Mouse (Mus musculus) G1E (cell line): ENCODE measurements around the gene Wdr47. TPM values are rescaled to one million over a fixed set of nuclear protein-coding genes. Genes with fewer than 3 reads are reported as not detected.
A peak's percentile ranks its signal among the peaks of the same experiment; 100 is the strongest.

ENCODE experiments used
- ATAC-seq: 2 replicates; pipeline ENCODE4 v1.8.0; 2016; ENCODE audit warnings: mild to moderate bottlenecking; ENCODE audit not compliant: insufficient number of reproducible peaks, poor library complexity, low FRiP score, severe bottlenecking; ENCODE audit errors: extremely low read depth
- DNase-seq: peaks from one replicate; pipeline ENCODE4 v3.0.0; 2012; ENCODE audit warnings: low spot score
- H3K27me3 ChIP-seq: 2 replicates; pipeline ENCODE4 v1.6.1; 2012; ENCODE audit warnings: mild to moderate bottlenecking, low read length, inconsistent platforms; ENCODE audit not compliant: insufficient read depth
- H3K36me3 ChIP-seq: replicated peaks from 2 replicates; pipeline ENCODE3; 2012; ENCODE audit warnings: mild to moderate bottlenecking, inconsistent platforms
- H3K4me1 ChIP-seq: 2 replicates; pipeline ENCODE4 v1.6.1; 2012; ENCODE audit warnings: low read depth, low read length, inconsistent platforms, mixed read lengths; ENCODE audit not compliant: insufficient read depth
- H3K4me3 ChIP-seq: 2 replicates; pipeline ENCODE4 v1.5.1; 2012; ENCODE audit warnings: low read depth, mild to moderate bottlenecking, inconsistent platforms, low read length, moderate library complexity, mixed read lengths
- H3K9me3 ChIP-seq: replicated peaks from 2 replicates; pipeline ENCODE4 v1.6.1; 2012; ENCODE audit warnings: inconsistent platforms
- CTCF ChIP-seq: IDR thresholded peaks from 2 replicates; pipeline ENCODE4 v1.5.1; 2012; ENCODE audit warnings: low read depth, low read length, inconsistent platforms, mixed read lengths
- GATA1 ChIP-seq: IDR thresholded peaks from 2 replicates; pipeline ENCODE4 v1.6.1; 2012; ENCODE audit warnings: borderline replicate concordance, low read length, inconsistent platforms, mixed read lengths
- GATA2 ChIP-seq: IDR thresholded peaks from 2 replicates; pipeline ENCODE4 v1.6.1; 2012; ENCODE audit warnings: low read depth, low read length, inconsistent platforms, borderline replicate concordance
- POLR2AphosphoS5 ChIP-seq: IDR thresholded peaks from 2 replicates; pipeline ENCODE4 v1.6.1; 2012; ENCODE audit warnings: low read depth, low read length, inconsistent platforms; ENCODE audit not compliant: insufficient replicate concordance
- TAL1 ChIP-seq: conservative IDR thresholded peaks from 2 replicates; pipeline ENCODE4 v1.6.1; 2012; ENCODE audit warnings: low read depth, low read length, inconsistent platforms, mixed read lengths
- polyA plus RNA-seq: library from polyadenylated mRNA; stranded (reverse); fragments of >175 nt; gene quantifications from 2 replicates; pipeline ENCODE4 v1.2.3, GENCODE M21; 2012
- total RNA-seq, 2 experiments: library from RNA; stranded (forward) in 1 of 2; stranded (reverse) in 1 of 2; fragments of 200-1000 nt in 1 of 2; fragments of >200 nt in 1 of 2; fragmentation: Nextera tagmentation in 1 of 2; gene quantifications; 2 replicates each; pipeline ENCODE4 v1.2.3; 2014 to 2017

The Wdr47 gene
- total and polyA plus RNA-seq, 3 experiments: 1.2 to 10.3 (median 4.4) TPM

DNA sequence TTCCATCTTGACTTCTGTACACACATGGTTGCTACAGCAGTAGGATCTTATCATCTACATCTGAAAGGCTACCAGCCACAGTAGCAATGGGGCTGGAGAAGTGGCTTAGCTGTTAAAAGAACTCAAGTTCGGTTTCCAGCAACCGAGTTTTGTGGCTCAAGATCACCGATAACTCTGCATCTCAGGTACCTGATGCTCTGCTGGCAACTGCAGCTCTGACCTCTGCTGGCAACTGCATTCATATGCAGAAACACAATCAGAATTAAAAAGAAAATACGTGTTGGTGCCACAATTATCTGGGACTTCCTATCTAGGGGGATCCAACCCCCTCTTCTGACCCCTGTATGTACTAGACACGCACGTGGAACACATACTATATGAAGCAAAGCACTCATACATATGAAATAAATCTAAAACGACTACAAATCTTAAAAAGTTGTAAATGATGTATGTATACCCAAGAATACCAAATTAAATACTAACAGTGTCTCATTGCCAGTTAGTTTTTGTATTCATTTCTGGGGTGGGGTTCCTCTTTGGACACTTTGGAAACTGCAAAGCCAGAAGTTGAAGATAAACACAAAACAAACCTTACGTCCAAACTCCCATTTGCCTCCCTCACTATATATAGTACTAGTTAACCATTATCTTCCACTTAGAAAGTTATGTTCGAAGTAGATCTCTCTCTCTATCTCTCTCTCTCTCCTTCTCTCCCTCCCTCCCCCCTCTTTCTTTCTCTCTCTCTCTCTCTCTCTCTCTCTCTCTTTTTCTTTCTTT lies 62.0 kb downstream of the Wdr47 start:
- H3K9me3 ChIP-seq: no peaks in the 10 kb centered on the region
- 0 out of 2 replicates have a peak, but pooled peaks cover 4% of the 10 kb centered on the region for H3K27me3 ChIP-seq
- peaks cover 9% of the 10 kb centered on the region for H3K36me3 ChIP-seq
- DNase-seq: peak; percentile 15
- peaks cover 22% of the 10 kb centered on the region for H3K4me1 ChIP-seq
- TF ChIP-seq GATA1: no peak
- no peak for TF ChIP-seq CTCF
- ATAC-seq: peak; percentile 17; the same call in 1 of the 2 replicates
- H3K4me3 ChIP-seq: peak overlapping the region; percentile 20; the same call in 1 of the 2 replicates

DNA sequence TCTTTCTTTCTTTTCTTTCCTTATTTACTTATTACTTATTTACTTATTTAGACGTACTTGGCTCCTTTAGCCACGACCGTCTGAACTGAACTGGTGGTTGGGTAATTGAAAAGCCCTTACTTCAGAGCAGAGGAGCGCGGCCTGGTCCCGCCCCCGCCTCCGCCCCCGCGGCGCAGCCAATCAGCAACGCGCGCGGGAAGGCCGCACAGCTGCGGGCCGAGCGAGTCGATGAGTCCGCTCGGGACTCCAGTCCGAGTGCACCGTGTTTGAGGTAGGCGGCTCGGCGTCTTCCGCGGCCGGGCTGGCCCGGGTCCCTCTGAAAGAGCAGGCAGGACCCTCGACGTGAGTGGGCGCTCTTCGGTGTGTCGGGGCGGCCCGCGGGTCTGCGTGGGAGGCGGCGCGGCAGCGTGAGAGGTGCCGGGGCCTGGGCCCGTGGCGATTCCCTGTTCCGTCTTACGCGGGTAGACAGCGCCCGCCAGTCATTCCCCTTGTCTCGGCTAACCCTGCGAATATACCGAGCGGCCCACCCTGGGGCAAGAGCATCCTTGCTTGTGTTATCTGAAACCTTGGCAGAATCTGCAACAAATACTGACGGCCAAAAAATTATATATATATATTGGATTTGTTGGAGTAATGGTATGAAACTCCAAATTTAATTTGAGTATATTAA lies 62.8 kb downstream of the Wdr47 start, which contains the start of gene Clcc1:
Gene Clcc1, plus strand, starts transcription at position 204 of the 670 bp plus-strand sequence.
- peak; percentile 90 for DNase-seq
- H3K9me3 ChIP-seq: no peaks in the 10 kb centered on the region
- H3K36me3 ChIP-seq: peaks cover 17% of the 10 kb centered on the region
- TF ChIP-seq GATA2 (no peak), CTCF (no peak), POLR2AphosphoS5 (no peak), GATA1 (no peak), TAL1 (no peak)
- H3K4me3 ChIP-seq: peak within 1 kb of the TSS; percentile 85
- H3K27me3 ChIP-seq: 0 out of 2 replicates have a peak, but pooled peaks cover 3% of the 10 kb centered on the region
- peak; percentile 85 for ATAC-seq
- H3K4me1 ChIP-seq: peaks cover 26% of the 10 kb centered on the region

DNA sequence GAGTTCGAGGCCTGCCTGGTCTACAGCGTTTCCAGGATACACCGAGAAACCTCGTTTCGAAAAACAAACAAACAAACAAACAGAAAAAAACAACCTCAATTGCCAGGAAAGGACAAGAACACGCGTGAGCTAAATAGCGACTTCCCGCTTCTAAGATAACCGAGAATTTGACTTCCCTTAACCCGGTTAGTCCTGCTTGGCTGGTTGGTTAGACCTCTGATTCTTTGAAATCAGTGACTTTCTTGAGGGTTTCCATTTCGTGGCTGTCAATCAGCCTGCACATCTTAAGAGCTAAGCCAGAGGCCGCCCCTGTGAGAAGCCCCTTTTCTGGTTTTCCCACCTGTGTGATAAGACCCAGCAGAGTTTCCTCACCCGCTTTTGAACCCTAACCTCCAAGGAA lies 63.5 kb downstream of the Wdr47 start:
- 0 out of 2 replicates have a peak, but pooled peaks cover 2% of the 10 kb centered on the region for H3K27me3 ChIP-seq
- H3K4me3 ChIP-seq: peak overlapping the region; percentile 85
- peak; percentile 16 for DNase-seq
- H3K9me3 ChIP-seq: no peaks in the 10 kb centered on the region
- no peak for ATAC-seq
- no peak for TF ChIP-seq GATA2
- peaks cover 24% of the 10 kb centered on the region for H3K36me3 ChIP-seq
- peaks cover 26% of the 10 kb centered on the region for H3K4me1 ChIP-seq

DNA sequence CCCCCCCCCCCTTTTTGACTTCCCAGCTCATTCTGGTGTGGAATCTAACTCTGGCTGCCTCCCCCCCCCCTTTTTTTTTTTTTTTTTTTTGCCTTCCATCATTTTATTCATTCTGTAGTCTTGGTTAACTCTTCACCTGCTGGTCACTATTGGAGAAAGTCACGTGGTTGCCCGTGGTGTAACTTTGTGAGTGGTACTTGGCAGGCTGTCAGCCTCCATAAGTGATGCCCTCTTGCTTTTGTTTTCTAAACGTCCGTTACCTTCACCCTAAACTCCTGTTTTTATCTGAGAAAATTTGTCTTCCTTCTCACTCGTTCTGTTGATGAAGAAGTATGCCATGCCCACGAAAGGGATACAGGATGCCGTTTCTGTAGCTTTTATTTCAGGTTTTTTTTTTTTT lies 64.4 kb downstream of the Wdr47 start:
- ATAC-seq (no peak), DNase-seq (no peak)
- H3K4me1 ChIP-seq: peaks cover 26% of the 10 kb centered on the region
- no peak overlapping the region for H3K4me3 ChIP-seq
- 0 out of 2 replicates have a peak, but pooled peaks cover under 1% of the 10 kb centered on the region for H3K27me3 ChIP-seq
- H3K9me3 ChIP-seq: no peaks in the 10 kb centered on the region
- TF ChIP-seq GATA2 (no peak), CTCF (no peak), TAL1 (no peak), POLR2AphosphoS5 (no peak), GATA1 (no peak)
- peaks cover 32% of the 10 kb centered on the region for H3K36me3 ChIP-seq

DNA sequence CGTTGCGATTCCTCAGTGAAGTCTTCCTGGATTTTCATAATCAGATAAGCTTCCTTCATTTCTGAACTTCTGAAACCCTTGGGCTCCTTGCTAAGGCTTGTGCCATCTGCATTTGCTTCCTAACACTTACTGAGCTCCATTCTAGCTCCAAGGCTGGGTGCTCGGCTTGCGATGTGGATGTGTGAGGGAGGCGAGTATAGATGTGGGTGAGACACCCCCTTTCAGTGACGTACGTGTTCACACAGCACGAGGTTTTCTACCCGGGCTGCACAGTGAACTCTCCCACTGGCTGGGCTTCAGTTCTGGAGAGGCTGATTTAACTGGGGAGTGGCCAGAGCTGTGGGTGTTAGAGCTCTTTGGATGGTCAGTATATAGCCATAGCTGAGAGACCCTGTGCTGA lies 67.5 kb downstream of the Wdr47 start:
- Histone ChIP-seq H3K4me1 (peaks cover 17% of the 10 kb centered on the region), H3K36me3 (peaks cover 58% of the 10 kb centered on the region), H3K9me3 (peaks cover 8% of the 10 kb centered on the region), H3K27me3 (no peaks in the 10 kb centered on the region), H3K4me3 (no peak overlapping the region)
- no peak for TF ChIP-seq POLR2AphosphoS5
- TF ChIP-seq TAL1: no peak
- TF ChIP-seq GATA1: no peak
- no peak for TF ChIP-seq GATA2
- no peak for TF ChIP-seq CTCF
- DNase-seq: no peak
- no peak for ATAC-seq

DNA sequence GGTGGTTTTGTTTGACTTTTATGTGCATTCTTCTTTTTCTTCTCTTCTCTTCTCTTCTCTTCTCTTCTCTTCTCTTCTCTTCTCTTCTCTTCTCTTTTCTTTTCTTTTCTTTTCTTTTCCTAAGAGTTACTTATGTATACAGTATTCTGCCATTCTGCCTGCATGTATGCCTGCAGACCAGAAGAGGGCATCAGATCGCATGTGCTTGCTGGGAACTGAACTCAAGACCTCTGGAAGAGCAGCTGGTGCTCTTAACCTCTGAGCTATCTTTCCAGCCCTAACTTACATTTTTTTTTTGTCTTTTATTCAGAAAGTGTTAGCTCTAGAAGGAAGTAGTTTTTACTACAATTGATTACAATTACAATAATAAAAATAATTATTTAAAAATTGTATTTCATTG lies 69.9 kb downstream of the Wdr47 start:
- no peak for TF ChIP-seq GATA1
- TF ChIP-seq POLR2AphosphoS5: no peak
- no peak for TF ChIP-seq GATA2
- no peak for TF ChIP-seq TAL1
- TF ChIP-seq CTCF: no peak

More for the DNA sequence above, 69.9 kb downstream of the Wdr47 start:
- peaks cover 78% of the 10 kb centered on the region for H3K36me3 ChIP-seq
- peaks cover 8% of the 10 kb centered on the region for H3K9me3 ChIP-seq
- H3K4me3 ChIP-seq: no peak overlapping the region
- ATAC-seq: no peak
- no peak for DNase-seq
- peaks cover 7% of the 10 kb centered on the region; the same call in 1 of the 2 replicates for H3K4me1 ChIP-seq
- no peaks in the 10 kb centered on the region for H3K27me3 ChIP-seq
